Mouse (Mus musculus) C2C12 (cell line): ENCODE results near the gene Ccr8.

ENCODE experiments used
- CTCF ChIP-seq: IDR thresholded peaks from one replicate; pipeline ENCODE4 v1.5.1; 2011; ENCODE audit not compliant: control insufficient read depth, insufficient read depth, insufficient read length
- USF1 ChIP-seq: IDR thresholded peaks from one replicate; pipeline ENCODE4 v1.6.1; 2011; ENCODE audit warnings: low read depth, mild to moderate bottlenecking, control low read depth, moderate library complexity

- TF ChIP-seq USF1 (no peak), CTCF (no peak)
These were observed 7.4 kb downstream of the Ccr8 start for GRCm38 (mm10) chr9:120099304-120099703.
